ENCODE assay signal across 27 mouse cellular contexts in the genomic region with DNA sequence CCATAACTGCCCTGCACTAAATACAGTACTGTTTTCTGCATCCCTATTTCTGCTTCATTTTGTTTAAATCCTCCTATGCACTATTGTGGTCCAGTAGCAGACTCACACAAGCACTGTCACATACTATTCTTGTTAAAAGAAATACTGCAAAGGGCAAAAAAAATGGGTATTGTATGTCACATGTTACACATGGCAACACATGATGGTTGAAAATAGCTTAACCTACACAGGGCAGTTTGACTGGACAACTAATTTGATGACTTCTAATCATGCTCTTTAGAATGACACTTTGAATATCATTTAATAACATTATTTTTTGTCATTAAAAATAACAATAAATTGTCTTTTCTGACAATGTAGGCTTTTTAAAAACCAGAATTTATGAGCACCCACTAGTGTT.
"Had no signal": no experiment of that assay in that cellular context is flagged by ENCODE, and none has a peak within 500 bp of the region (broad histone marks: within the 10 kb centered on the region; RNA-seq: fewer than 3 reads in every experiment).

No protein-coding gene starts in this region.

- H3K4me3 ChIP-seq: embryonic facial prominence, embryonic 10.5 days; embryonic facial prominence, embryonic 12.5 days; embryonic facial prominence, embryonic 13.5 days; embryonic facial prominence, embryonic 15.5 days; erythroblast, embryonic 14.5 days; forebrain, embryonic 10.5 days; forebrain, embryonic 13.5 days; gastrocnemius, adult 2 months; heart, adult 2 months had no signal

- DNase-seq: cerebellum, adult 18-20 months; cerebellum, adult 2 months; cerebellum, adult 8-10 months; cerebellum, adult 9-10 months; cerebellum, adult 9-11 months; cerebellum, postnatal 10 days; cerebellum, postnatal 14 days; cerebellum, postnatal 25 days; cerebellum, postnatal 36 days; embryo, embryonic 11 days; forebrain, postnatal 0 days; gastrocnemius, adult 2 months; gastrocnemius, postnatal 10 days; gastrocnemius, postnatal 14 days; gastrocnemius, postnatal 25 days; gastrocnemius, postnatal 36 days; heart, adult 11 months; heart, adult 18-20 months; heart, adult 2 months had no signal

- H3K27me3 ChIP-seq: embryonic facial prominence, embryonic 12.5 days; embryonic facial prominence, embryonic 13.5 days; embryonic facial prominence, embryonic 15.5 days; forebrain, embryonic 13.5 days had no signal

- H3K9ac ChIP-seq: embryonic facial prominence, embryonic 12.5 days; embryonic facial prominence, embryonic 13.5 days; embryonic facial prominence, embryonic 15.5 days; forebrain, embryonic 13.5 days; forebrain, postnatal 0 days had no signal

- H3K4me1 ChIP-seq: embryonic facial prominence, embryonic 10.5 days; embryonic facial prominence, embryonic 12.5 days; embryonic facial prominence, embryonic 13.5 days; embryonic facial prominence, embryonic 15.5 days; forebrain, embryonic 13.5 days had no signal

- H3K36me3 ChIP-seq: embryonic facial prominence, embryonic 10.5 days; embryonic facial prominence, embryonic 12.5 days; embryonic facial prominence, embryonic 13.5 days; embryonic facial prominence, embryonic 15.5 days; forebrain, embryonic 10.5 days had no signal

- H3K9me3 ChIP-seq: embryonic facial prominence, embryonic 10.5 days; embryonic facial prominence, embryonic 12.5 days; embryonic facial prominence, embryonic 13.5 days; embryonic facial prominence, embryonic 15.5 days; forebrain, embryonic 10.5 days; forebrain, embryonic 13.5 days had no signal

- H3K4me2 ChIP-seq: embryonic facial prominence, embryonic 12.5 days; embryonic facial prominence, embryonic 13.5 days; embryonic facial prominence, embryonic 15.5 days; forebrain, embryonic 13.5 days had no signal

- H3K27ac ChIP-seq: embryonic facial prominence, embryonic 10.5 days; embryonic facial prominence, embryonic 12.5 days; embryonic facial prominence, embryonic 13.5 days; embryonic facial prominence, embryonic 15.5 days; forebrain, embryonic 10.5 days; forebrain, embryonic 13.5 days; gastrocnemius, adult 2 months; heart, adult 2 months had no signal

- ATAC-seq: forebrain, embryonic 13.5 days; forebrain, embryonic 14.5 days; forebrain, postnatal 0 days had no signal
